Mouse (Mus musculus): Measurements from ENCODE around the gene Prpsap1.
A peak's percentile ranks its signal among the peaks of the same experiment; 100 is the strongest.

DNA sequence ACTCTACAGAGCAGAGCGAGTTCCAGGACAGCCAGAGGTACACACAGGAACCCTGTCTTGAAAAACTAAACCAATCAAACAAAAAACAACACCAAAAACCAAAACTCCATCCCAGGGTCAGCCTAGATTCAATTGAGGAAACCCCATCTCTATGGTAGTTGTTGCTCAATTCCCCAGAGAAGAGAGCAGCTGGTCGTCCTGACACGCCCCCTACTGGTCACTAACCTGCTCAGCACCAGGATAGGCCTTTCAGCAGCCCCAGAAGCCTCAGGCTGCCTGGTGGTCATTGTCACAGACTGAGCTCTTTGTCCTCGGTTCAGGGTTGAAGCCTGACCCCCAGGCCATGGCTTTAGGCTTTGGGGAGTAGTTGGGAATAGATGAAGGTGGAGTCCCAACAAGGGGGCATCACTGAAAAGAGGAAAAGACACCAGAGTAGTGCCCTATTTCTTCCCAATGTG is at the start of gene Prpsap1:
- TF ChIP-seq EP300 (IDR thresholded peaks at IDR 0.05) (no peak), CTCF (IDR thresholded peaks at IDR 0.05) (peak; percentile 85)

Measured in lung, postnatal 0 days (tissue).